Mouse (Mus musculus) liver, postnatal 0 days (tissue): ENCODE results near the gene Cadm2. TPM values are rescaled to one million over a fixed set of nuclear protein-coding genes. Genes with fewer than 3 reads are reported as not detected.

Source experiments
- ATAC-seq: fragments of 200-750 bp; cut with Nextera tagmentation; 2 replicates; pipeline ENCODE4 v1.8.0; 2017; ENCODE audit warnings: mild to moderate bottlenecking, moderate library complexity
- DNase-seq: peaks from one replicate; pipeline ENCODE4 v3.0.0-alpha.2; 2016
- H3K27ac ChIP-seq: fragments of 300-500 bp; sonication (generic); 2 replicates; pipeline ENCODE4 v1.5.1; 2014; ENCODE audit warnings: antibody characterized with exemption, moderate library complexity, mild to moderate bottlenecking, low read depth
- H3K27me3 ChIP-seq: fragments of 300-500 bp; sonication (generic); 2 replicates; pipeline ENCODE4 v1.6.1; 2014; ENCODE audit warnings: low read length, control low read depth, mixed read lengths; ENCODE audit not compliant: insufficient read depth
- H3K36me3 ChIP-seq: fragments of 300-500 bp; sonication (generic); replicated peaks from 2 replicates; pipeline ENCODE4 v1.6.1; 2014; ENCODE audit warnings: mild to moderate bottlenecking, control low read depth, low read length, moderate library complexity, mixed read lengths; ENCODE audit not compliant: insufficient read depth
- H3K4me1 ChIP-seq: fragments of 300-500 bp; sonication (generic); 2 replicates; pipeline ENCODE4 v1.6.1; 2014; ENCODE audit warnings: antibody characterized with exemption, mild to moderate bottlenecking, control low read depth; ENCODE audit not compliant: insufficient read depth
- H3K4me2 ChIP-seq: fragments of 300-500 bp; sonication (generic); 2 replicates; pipeline ENCODE4 v1.6.1; 2014; ENCODE audit warnings: low read depth, mild to moderate bottlenecking, low read length, moderate library complexity, mixed read lengths
- H3K4me3 ChIP-seq: fragments of 300-500 bp; sonication (generic); 2 replicates; pipeline ENCODE4 v1.5.1; 2014; ENCODE audit warnings: low read depth, low read length
- H3K9ac ChIP-seq: fragments of 300-500 bp; sonication (generic); replicated peaks from 2 replicates; pipeline ENCODE4 v1.6.1; 2014; ENCODE audit warnings: mild to moderate bottlenecking, moderate library complexity
- H3K9me3 ChIP-seq: fragments of 300-500 bp; sonication (generic); 2 replicates; pipeline ENCODE4 v1.6.1; 2016; ENCODE audit warnings: mild to moderate bottlenecking, control low read depth, low read length, mixed read lengths
- CTCF ChIP-seq: sonication (generic); IDR thresholded peaks from 2 replicates; pipeline ENCODE4 v1.5.1; 2016; ENCODE audit warnings: antibody characterized with exemption, low read depth
- EP300 ChIP-seq: IDR thresholded peaks from 2 replicates; pipeline ENCODE4 v1.6.1; 2016; ENCODE audit warnings: antibody characterized with exemption, low read depth, mild to moderate bottlenecking
- WGBS: fragments of 180-500 bp; shearing (Covaris S2); extraction: QIAGEN DNeasy Blood & Tissue Kit; methylation state at CpG from one replicate; pipeline ENCODE4 v1.1.7; 2014; ENCODE audit not compliant: insufficient replicate concordance; 5-methylcytosine and 5-hydroxymethylcytosine counted together
- polyA plus RNA-seq: library from polyadenylated mRNA; unstranded; fragments of >200 nt; fragmentation: Nextera tagmentation; extraction: Ambion mirVana; gene quantifications from 2 replicates; pipeline ENCODE4 v1.2.1, GENCODE M21; 2015

Cadm2 gene
- polyA plus RNA-seq, 1 experiment from 2014 or later: not detected

GRCm38 (mm10) chr16:66647798-66648197, 972.9 kb downstream of the Cadm2 start:
- Histone ChIP-seq H3K27me3 (no peaks in the 10 kb centered on the region), H3K4me2 (no peak overlapping the region), H3K9me3 (peaks cover 3% of the 10 kb centered on the region; the same call in 1 of the 2 replicates), H3K4me3 (no peak overlapping the region), H3K4me1 (no peaks in the 10 kb centered on the region), H3K27ac (no peak overlapping the region), H3K9ac (no peak overlapping the region), H3K36me3 (no peaks in the 10 kb centered on the region)
- TF ChIP-seq EP300 (no peak), CTCF (no peak)
- no peak for ATAC-seq
- no peak for DNase-seq
- 91% methylated on average over 4 of the region's 4 CpGs for WGBS

GRCm38 (mm10) chr16:66643606-66644005, 977.1 kb downstream of the Cadm2 start:
- no peak overlapping the region for H3K27ac ChIP-seq
- H3K4me3 ChIP-seq: no peak overlapping the region
- no peak overlapping the region for H3K9ac ChIP-seq
- no peak for ATAC-seq
- WGBS: 59% methylated on average over 4 of the region's 4 CpGs
- DNase-seq: no peak
- H3K9me3 ChIP-seq: no peaks in the 10 kb centered on the region
- no peak overlapping the region for H3K4me2 ChIP-seq
- no peaks in the 10 kb centered on the region for H3K36me3 ChIP-seq
- H3K4me1 ChIP-seq: no peaks in the 10 kb centered on the region
- TF ChIP-seq EP300 (no peak), CTCF (no peak)
- no peaks in the 10 kb centered on the region for H3K27me3 ChIP-seq

- Histone ChIP-seq H3K9ac (no peak overlapping the region), H3K27ac (no peak overlapping the region), H3K9me3 (no peaks in the 10 kb centered on the region), H3K4me1 (no peaks in the 10 kb centered on the region), H3K27me3 (no peaks in the 10 kb centered on the region), H3K4me3 (no peak overlapping the region), H3K36me3 (no peaks in the 10 kb centered on the region), H3K4me2 (no peak overlapping the region)
- no peak for ATAC-seq
- DNase-seq: no peak
- TF ChIP-seq EP300 (no peak), CTCF (no peak)
These were observed 993.2 kb downstream of the Cadm2 start for GRCm38 (mm10) chr16:66627527-66627926.

- Histone ChIP-seq H3K9ac (no peak overlapping the region), H3K36me3 (no peaks in the 10 kb centered on the region), H3K4me2 (no peak overlapping the region), H3K4me1 (no peaks in the 10 kb centered on the region), H3K4me3 (no peak overlapping the region), H3K27ac (no peak overlapping the region), H3K9me3 (no peaks in the 10 kb centered on the region), H3K27me3 (no peaks in the 10 kb centered on the region)
- ATAC-seq: no peak
- TF ChIP-seq CTCF (no peak), EP300 (no peak)
- WGBS: 19% methylated on average over 1 of the region's 1 CpGs
- DNase-seq: no peak
These were observed 998.3 kb downstream of the Cadm2 start for GRCm38 (mm10) chr16:66622423-66622822.

GRCm38 (mm10) chr16:66612624-66613023, 1008.1 kb downstream of the Cadm2 start:
- H3K27ac ChIP-seq: no peak overlapping the region
- H3K27me3 ChIP-seq: no peaks in the 10 kb centered on the region
- no peak overlapping the region for H3K9ac ChIP-seq
- TF ChIP-seq CTCF (no peak), EP300 (no peak)
- no peak overlapping the region for H3K4me3 ChIP-seq
- WGBS: 76% methylated on average over 5 of the region's 5 CpGs
- no peaks in the 10 kb centered on the region for H3K4me1 ChIP-seq
- H3K4me2 ChIP-seq: no peak overlapping the region
- no peaks in the 10 kb centered on the region for H3K36me3 ChIP-seq
- H3K9me3 ChIP-seq: no peaks in the 10 kb centered on the region
- DNase-seq (no peak), ATAC-seq (no peak)
